Mouse (Mus musculus): ENCODE measurements at regions not wholly inside any gene's neighbourhood (a gene's known extent, or its start where the extent isn't known, plus 50 kb on each side); places are given as distances from the start of the nearest gene placed in this dataset.

GRCm38 (mm10) chr1:151088535-151089125 is 93.7 kb upstream of the Gm47985 start:
- no peak for DNase-seq (ENCODE audit: low spot score)

GRCm38 (mm10) chr1:151092035-151092434 is 90.3 kb upstream of the Gm47985 start:
- DNase-seq (ENCODE audit: low spot score) = no peak

GRCm38 (mm10) chr1:151095344-151096050 is 86.8 kb upstream of the Gm47985 start:
- DNase-seq (ENCODE audit: low spot score) = no peak

- peak; percentile 45 for DNase-seq (ENCODE audit: low spot score)
Measured at GRCm38 (mm10) chr1:151096079-151096478, 86.3 kb upstream of the Gm47985 start.

- DNase-seq (ENCODE audit: low spot score) = no peak
Measured at GRCm38 (mm10) chr1:151097506-151097905, 84.8 kb upstream of the Gm47985 start.

GRCm38 (mm10) chr1:151098763-151099162 is 83.6 kb upstream of the Gm47985 start:
- no peak for DNase-seq (ENCODE audit: low spot score)

GRCm38 (mm10) chr1:151100565-151101483 is 81.5 kb upstream of the Gm47985 start:
- DNase-seq (ENCODE audit: low spot score) = no peak

- no peak for DNase-seq (ENCODE audit: low spot score)
Measured at GRCm38 (mm10) chr1:151101516-151101915, 80.8 kb upstream of the Gm47985 start.

GRCm38 (mm10) chr1:151102061-151102460 is 80.3 kb upstream of the Gm47985 start:
- no peak for DNase-seq (ENCODE audit: low spot score)

- no peak for DNase-seq (ENCODE audit: low spot score)
Measured at GRCm38 (mm10) chr1:151102646-151103391, 79.5 kb upstream of the Gm47985 start.

- no peak for DNase-seq (ENCODE audit: low spot score)
Measured at GRCm38 (mm10) chr1:151103522-151104037, 78.8 kb upstream of the Gm47985 start.

- no peak for DNase-seq (ENCODE audit: low spot score)
Measured at GRCm38 (mm10) chr1:151104346-151104745, 78.0 kb upstream of the Gm47985 start.

GRCm38 (mm10) chr1:151104806-151105205 is 77.5 kb upstream of the Gm47985 start:
- DNase-seq (ENCODE audit: low spot score) = no peak

- no peak for DNase-seq (ENCODE audit: low spot score)
Measured at GRCm38 (mm10) chr1:151105251-151105650, 77.1 kb upstream of the Gm47985 start.

- no peak for DNase-seq (ENCODE audit: low spot score)
Measured at GRCm38 (mm10) chr1:151107401-151107800, 74.9 kb upstream of the Gm47985 start.

- no peak for DNase-seq (ENCODE audit: low spot score)
Measured at GRCm38 (mm10) chr1:151109333-151109732, 73.0 kb upstream of the Gm47985 start.

GRCm38 (mm10) chr1:151110412-151110811 is 71.9 kb upstream of the Gm47985 start:
- no peak for DNase-seq (ENCODE audit: low spot score)

- DNase-seq (ENCODE audit: low spot score) = no peak
Measured at GRCm38 (mm10) chr1:151111683-151112082, 70.7 kb upstream of the Gm47985 start.

- no peak for DNase-seq (ENCODE audit: low spot score)
Measured at GRCm38 (mm10) chr1:151112390-151112789, 69.9 kb upstream of the Gm47985 start.

GRCm38 (mm10) chr1:151113199-151113598 is 69.1 kb upstream of the Gm47985 start:
- DNase-seq (ENCODE audit: low spot score) = no peak

GRCm38 (mm10) chr1:151118530-151118929 is 63.8 kb upstream of the Gm47985 start:
- no peak for DNase-seq (ENCODE audit: low spot score)

- no peak for DNase-seq (ENCODE audit: low spot score)
Measured at GRCm38 (mm10) chr1:151118982-151119381, 63.4 kb upstream of the Gm47985 start.
